Mouse (Mus musculus): ENCODE measurements at regions not wholly inside any gene's neighbourhood (a gene's known extent, or its start where the extent isn't known, plus 50 kb on each side); places are given as distances from the start of the nearest gene placed in this dataset.
"Not testable (repeated sequence)": the region's sequence is repeated elsewhere in the genome, so short reads cannot be mapped to it uniquely, and the experiment has no call there.

DNA sequence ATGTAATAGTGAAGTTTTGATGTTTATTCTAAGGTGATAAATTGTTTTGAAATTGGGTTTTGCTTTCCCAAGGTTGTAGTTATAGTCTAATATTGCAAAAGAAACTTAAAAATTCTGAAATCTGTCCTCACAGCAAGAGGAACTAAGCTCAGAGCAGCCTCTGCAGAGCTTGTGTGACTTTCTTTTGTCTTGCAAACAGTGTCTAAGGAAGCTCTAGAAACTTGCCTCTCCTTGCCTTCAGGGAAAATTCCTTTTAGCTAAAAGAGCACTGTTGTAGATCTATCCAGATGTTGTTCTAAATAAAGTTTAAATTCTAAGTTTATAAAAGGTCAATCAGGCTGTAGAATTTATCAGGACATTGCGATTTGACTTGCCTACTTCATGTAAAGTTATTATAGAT, 681.2 kb downstream of the Dad1 start:
- not testable (repeated sequence) for H3K9me3 ChIP-seq (ENCODE audit: control insufficient read depth, low read length); H3K9ac ChIP-seq (ENCODE audit: low read depth, low read length); H3K4me3 ChIP-seq (ENCODE audit: low read length); H3K36me3 ChIP-seq (ENCODE audit: control insufficient read depth, insufficient read depth, low read length); ATAC-seq; H3K27ac ChIP-seq (ENCODE audit: low read depth, low read length); H3K27me3 ChIP-seq (replicated peaks; ENCODE audit: control insufficient read depth, insufficient read depth, low read length); H3K4me2 ChIP-seq (ENCODE audit: low read length); H3K4me1 ChIP-seq (ENCODE audit: control insufficient read depth, insufficient read depth, low read depth, low read length)
- WGBS = 88% methylated on average over 1 of the region's 1 CpGs

DNA sequence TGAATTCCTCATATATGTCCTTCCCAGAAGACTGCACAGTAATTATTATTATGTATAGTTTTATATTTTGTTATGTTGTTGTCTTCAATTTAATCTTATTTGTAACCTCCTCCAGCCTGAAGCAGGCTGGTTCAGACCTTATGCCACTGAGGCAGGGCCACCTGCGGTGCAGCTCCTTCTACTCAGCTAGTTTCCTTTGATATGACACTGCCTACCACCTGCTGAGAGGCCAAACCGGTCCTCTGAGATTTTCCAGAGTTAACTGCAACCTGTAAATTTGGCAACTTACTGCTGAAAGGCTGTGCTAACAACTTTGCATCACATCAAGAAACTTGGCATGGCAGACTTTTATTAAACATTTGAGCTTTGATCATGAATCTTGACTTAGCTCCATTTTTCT, 691.3 kb downstream of the Dad1 start:
- no peak overlapping the region for H3K4me2 ChIP-seq (ENCODE audit: low read length)
- H3K9ac ChIP-seq (ENCODE audit: low read depth, low read length) = no peak overlapping the region
- WGBS = 39% methylated on average over 2 of the region's 2 CpGs
- H3K9me3 ChIP-seq (ENCODE audit: control insufficient read depth, low read length) = no peaks in the 10 kb centered on the region
- H3K4me3 ChIP-seq (ENCODE audit: low read length) = no peak overlapping the region
- H3K4me1 ChIP-seq (ENCODE audit: control insufficient read depth, insufficient read depth, low read depth, low read length) = no peaks in the 10 kb centered on the region
- ATAC-seq = no peak
- no peak overlapping the region for H3K27ac ChIP-seq (ENCODE audit: low read depth, low read length)
- H3K36me3 ChIP-seq (ENCODE audit: control insufficient read depth, insufficient read depth, low read length) = no peaks in the 10 kb centered on the region
- no peaks in the 10 kb centered on the region for H3K27me3 ChIP-seq (replicated peaks; ENCODE audit: control insufficient read depth, insufficient read depth, low read length)

DNA sequence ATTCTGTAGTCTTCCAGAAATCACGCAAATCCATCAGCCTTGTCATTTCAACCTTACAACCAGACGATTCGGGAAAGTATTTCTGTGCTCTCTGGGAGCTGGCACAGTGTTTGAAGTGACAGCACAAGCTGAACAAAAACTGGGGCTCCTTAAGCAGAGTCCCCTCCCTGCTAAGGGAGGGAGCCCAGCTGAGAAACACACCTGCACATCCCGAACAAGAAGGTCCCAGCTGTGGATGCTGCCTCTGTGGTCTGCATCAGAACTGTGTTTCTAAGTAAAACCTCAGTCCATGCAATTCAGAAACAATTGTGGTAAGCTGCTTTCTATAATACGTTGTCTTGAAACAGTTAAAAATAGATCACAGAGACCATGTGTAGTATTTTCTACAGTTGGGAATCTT, 693.8 kb downstream of the Dad1 start:
- not testable (repeated sequence) for H3K4me3 ChIP-seq (ENCODE audit: low read length); H3K4me1 ChIP-seq (ENCODE audit: control insufficient read depth, insufficient read depth, low read depth, low read length); H3K9me3 ChIP-seq (ENCODE audit: control insufficient read depth, low read length); H3K4me2 ChIP-seq (ENCODE audit: low read length); H3K27ac ChIP-seq (ENCODE audit: low read depth, low read length); H3K27me3 ChIP-seq (replicated peaks; ENCODE audit: control insufficient read depth, insufficient read depth, low read length); ATAC-seq; H3K36me3 ChIP-seq (ENCODE audit: control insufficient read depth, insufficient read depth, low read length); H3K9ac ChIP-seq (ENCODE audit: low read depth, low read length)
- WGBS = 86% methylated on average over 5 of the region's 5 CpGs

DNA sequence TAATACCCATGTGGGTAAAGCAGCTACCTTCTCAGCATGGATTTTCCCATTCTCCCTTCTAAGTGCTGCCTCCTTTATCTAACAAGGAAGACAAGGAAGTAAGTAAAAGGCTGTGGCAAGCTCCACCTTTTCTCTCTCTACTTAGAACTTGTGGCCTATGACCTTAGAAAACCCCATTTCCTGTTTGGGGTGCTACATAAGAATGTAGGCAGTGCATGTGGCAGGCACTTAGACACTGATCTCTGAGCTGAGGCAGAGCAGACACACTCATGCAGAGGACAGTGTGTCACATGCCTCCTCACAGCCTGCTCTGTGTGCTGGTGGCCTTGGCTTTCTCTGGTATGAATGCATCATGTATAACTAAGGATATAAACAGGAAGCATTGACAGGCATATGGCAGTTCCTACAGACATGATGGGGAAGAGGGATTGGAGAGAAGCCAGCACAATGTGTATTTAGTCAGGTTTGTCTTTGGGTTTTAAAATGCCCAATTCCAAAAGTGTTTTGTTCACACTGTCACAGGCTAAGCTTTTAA, 694.5 kb downstream of the Dad1 start:
- H3K27me3 ChIP-seq (replicated peaks; ENCODE audit: control insufficient read depth, insufficient read depth, low read length) = not testable (repeated sequence)

DNA sequence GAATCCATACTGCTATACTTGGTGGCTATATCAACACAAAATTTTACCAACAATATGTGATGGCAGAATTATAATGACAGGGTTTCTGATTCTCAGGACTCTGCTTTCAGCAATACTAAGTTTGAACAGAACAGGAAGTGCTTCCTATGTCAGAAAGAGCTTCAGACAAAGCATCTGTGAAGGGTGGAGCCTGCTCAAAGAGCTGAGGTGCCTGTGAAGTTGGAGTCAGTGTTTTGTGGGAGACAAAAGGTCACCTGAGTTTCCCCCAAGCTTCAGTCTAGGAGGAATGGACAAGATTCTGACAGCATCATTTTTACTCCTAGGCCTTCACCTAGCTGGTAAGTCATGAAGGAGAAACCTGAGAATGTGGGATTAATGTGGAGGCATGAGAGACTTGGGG, 700.1 kb downstream of the Dad1 start:
- no peaks in the 10 kb centered on the region for H3K36me3 ChIP-seq (ENCODE audit: control insufficient read depth, insufficient read depth, low read length)
- H3K9ac ChIP-seq (ENCODE audit: low read depth, low read length) = no peak overlapping the region
- H3K9me3 ChIP-seq (ENCODE audit: control insufficient read depth, low read length) = no peaks in the 10 kb centered on the region
- no peaks in the 10 kb centered on the region for H3K4me1 ChIP-seq (ENCODE audit: control insufficient read depth, insufficient read depth, low read depth, low read length)
- H3K4me3 ChIP-seq (ENCODE audit: low read length) = no peak overlapping the region
- H3K4me2 ChIP-seq (ENCODE audit: low read length) = no peak overlapping the region
- H3K27me3 ChIP-seq (replicated peaks; ENCODE audit: control insufficient read depth, insufficient read depth, low read length) = no peaks in the 10 kb centered on the region
- no peak for ATAC-seq
- H3K27ac ChIP-seq (ENCODE audit: low read depth, low read length) = no peak overlapping the region

More for the DNA sequence above, 694.5 kb downstream of the Dad1 start:
- not testable (repeated sequence) for H3K36me3 ChIP-seq (ENCODE audit: control insufficient read depth, insufficient read depth, low read length); H3K4me2 ChIP-seq (ENCODE audit: low read length); H3K4me3 ChIP-seq (ENCODE audit: low read length); H3K9ac ChIP-seq (ENCODE audit: low read depth, low read length); ATAC-seq; H3K9me3 ChIP-seq (ENCODE audit: control insufficient read depth, low read length); H3K4me1 ChIP-seq (ENCODE audit: control insufficient read depth, insufficient read depth, low read depth, low read length); H3K27ac ChIP-seq (ENCODE audit: low read depth, low read length)

DNA sequence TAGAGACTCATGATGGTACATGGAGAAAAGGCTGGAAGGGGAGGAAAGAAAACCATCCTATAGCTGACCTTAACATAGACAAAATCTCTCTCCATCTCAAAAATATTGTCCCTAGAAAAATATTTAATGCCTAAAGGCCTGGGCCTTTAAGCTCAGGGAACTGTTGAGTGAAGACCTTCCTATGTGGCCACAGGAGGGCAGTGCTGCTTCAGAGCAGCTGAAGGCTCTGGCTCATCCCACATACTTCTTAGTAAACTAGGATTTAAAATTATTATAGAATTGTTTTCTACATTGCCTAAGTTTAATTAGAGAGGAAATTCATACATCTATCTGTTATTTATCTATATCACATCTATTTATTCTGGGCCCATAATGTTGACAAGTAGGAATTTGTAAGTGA, 706.5 kb downstream of the Dad1 start:
- H3K4me2 ChIP-seq (ENCODE audit: low read length); H3K9me3 ChIP-seq (ENCODE audit: control insufficient read depth, low read length); H3K27ac ChIP-seq (ENCODE audit: low read depth, low read length); H3K36me3 ChIP-seq (ENCODE audit: control insufficient read depth, insufficient read depth, low read length); H3K4me3 ChIP-seq (ENCODE audit: low read length); ATAC-seq; H3K4me1 ChIP-seq (ENCODE audit: control insufficient read depth, insufficient read depth, low read depth, low read length); H3K27me3 ChIP-seq (replicated peaks; ENCODE audit: control insufficient read depth, insufficient read depth, low read length); H3K9ac ChIP-seq (ENCODE audit: low read depth, low read length): not testable (repeated sequence)

DNA sequence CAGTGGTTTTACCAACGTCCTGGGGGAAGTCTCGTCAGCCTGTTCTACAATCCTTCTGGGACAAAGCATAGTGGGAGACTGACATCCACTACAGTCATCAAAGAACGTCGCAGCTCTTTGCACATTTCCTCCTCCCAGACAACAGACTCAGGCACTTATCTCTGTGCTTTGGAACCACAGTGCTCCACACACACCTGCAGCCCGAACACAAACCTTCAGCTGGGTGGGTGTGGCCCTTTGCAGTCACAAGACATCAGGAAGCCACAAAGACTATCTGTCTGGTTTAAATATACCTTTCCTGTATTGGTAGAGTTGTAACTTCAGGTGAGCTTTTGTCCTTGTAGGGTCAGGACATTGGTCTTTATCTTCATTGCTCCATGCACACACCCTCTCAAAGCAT, 708.6 kb downstream of the Dad1 start:
- WGBS = 64% methylated on average over 5 of the region's 5 CpGs
- no peak overlapping the region for H3K9ac ChIP-seq (ENCODE audit: low read depth, low read length)
- ATAC-seq = no peak
- no peaks in the 10 kb centered on the region for H3K36me3 ChIP-seq (ENCODE audit: control insufficient read depth, insufficient read depth, low read length)
- no peaks in the 10 kb centered on the region for H3K9me3 ChIP-seq (ENCODE audit: control insufficient read depth, low read length)
- H3K4me2 ChIP-seq (ENCODE audit: low read length) = no peak overlapping the region
- no peaks in the 10 kb centered on the region for H3K4me1 ChIP-seq (ENCODE audit: control insufficient read depth, insufficient read depth, low read depth, low read length)
- H3K4me3 ChIP-seq (ENCODE audit: low read length) = no peak overlapping the region
- H3K27me3 ChIP-seq (replicated peaks; ENCODE audit: control insufficient read depth, insufficient read depth, low read length) = no peaks in the 10 kb centered on the region
- no peak overlapping the region for H3K27ac ChIP-seq (ENCODE audit: low read depth, low read length)

DNA sequence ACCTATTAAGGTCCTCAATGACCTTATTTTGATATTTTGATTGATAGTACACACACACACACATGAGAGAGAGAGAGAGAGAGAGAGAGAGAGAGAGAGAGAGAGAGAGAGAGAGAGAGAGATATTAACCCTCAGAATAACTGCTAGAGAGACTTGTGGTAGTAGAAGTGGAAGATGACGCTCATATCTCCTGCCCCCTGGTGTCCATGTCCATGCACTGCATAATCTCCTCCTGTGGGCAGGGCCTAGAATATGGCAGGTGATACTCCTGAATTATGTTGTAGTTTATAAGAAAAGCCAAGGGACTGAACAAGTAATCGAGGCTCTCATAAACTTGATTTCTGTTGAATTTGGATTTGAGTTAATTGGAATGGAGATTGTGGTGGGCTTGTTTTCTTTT, 712.3 kb downstream of the Dad1 start:
- H3K9ac ChIP-seq (ENCODE audit: low read depth, low read length); H3K27me3 ChIP-seq (replicated peaks; ENCODE audit: control insufficient read depth, insufficient read depth, low read length); H3K27ac ChIP-seq (ENCODE audit: low read depth, low read length); H3K4me1 ChIP-seq (ENCODE audit: control insufficient read depth, insufficient read depth, low read depth, low read length); H3K4me2 ChIP-seq (ENCODE audit: low read length); ATAC-seq; H3K9me3 ChIP-seq (ENCODE audit: control insufficient read depth, low read length); H3K4me3 ChIP-seq (ENCODE audit: low read length); H3K36me3 ChIP-seq (ENCODE audit: control insufficient read depth, insufficient read depth, low read length): not testable (repeated sequence)
- 81% methylated on average over 2 of the region's 2 CpGs for WGBS

DNA sequence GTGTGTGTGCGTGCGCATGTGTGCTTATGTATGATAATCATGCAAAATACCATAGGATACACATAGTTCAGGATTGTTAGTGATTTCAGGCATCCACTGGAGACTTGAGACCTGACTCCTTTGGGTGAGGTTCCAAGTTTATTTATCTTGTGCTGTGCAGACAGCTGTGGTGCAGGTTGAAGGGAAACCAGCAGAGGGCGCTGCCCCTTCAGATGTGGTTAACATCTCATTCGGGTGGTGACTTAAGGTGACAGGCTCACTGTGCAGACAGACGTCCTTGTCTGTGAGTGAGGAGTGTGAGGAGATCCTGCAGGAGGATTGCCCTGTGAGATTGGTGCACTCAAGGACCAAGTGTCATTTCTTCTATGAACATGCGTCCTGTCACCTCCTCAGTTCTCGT, 716.0 kb downstream of the Dad1 start:
- H3K36me3 ChIP-seq (ENCODE audit: control insufficient read depth, insufficient read depth, low read length); H3K27ac ChIP-seq (ENCODE audit: low read depth, low read length); H3K9me3 ChIP-seq (ENCODE audit: control insufficient read depth, low read length); H3K4me3 ChIP-seq (ENCODE audit: low read length); H3K9ac ChIP-seq (ENCODE audit: low read depth, low read length); H3K4me1 ChIP-seq (ENCODE audit: control insufficient read depth, insufficient read depth, low read depth, low read length); H3K27me3 ChIP-seq (replicated peaks; ENCODE audit: control insufficient read depth, insufficient read depth, low read length); H3K4me2 ChIP-seq (ENCODE audit: low read length); ATAC-seq: not testable (repeated sequence)
- WGBS = 51% methylated on average over 7 of the region's 7 CpGs

DNA sequence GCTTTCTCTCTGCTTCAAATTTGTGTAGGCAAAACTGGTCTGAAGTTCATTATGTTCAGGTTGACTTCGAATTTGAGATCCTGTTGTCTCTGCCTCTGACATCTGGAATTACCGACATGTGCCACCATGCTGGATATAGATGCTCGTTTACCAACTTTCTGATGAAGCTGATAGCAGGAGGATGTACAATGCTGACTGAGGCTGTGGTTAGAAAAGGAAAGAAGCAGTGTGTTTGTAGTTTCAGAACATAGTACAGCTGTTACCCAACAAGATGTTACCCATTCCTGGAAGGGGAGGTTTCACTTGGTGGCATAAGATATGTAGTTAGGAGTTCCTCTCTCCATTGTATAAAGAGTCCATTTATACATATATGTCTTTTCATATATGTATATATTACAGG, 730.5 kb downstream of the Dad1 start:
- H3K4me2 ChIP-seq (ENCODE audit: low read length); H3K27me3 ChIP-seq (replicated peaks; ENCODE audit: control insufficient read depth, insufficient read depth, low read length); H3K4me1 ChIP-seq (ENCODE audit: control insufficient read depth, insufficient read depth, low read depth, low read length); H3K27ac ChIP-seq (ENCODE audit: low read depth, low read length); ATAC-seq; H3K4me3 ChIP-seq (ENCODE audit: low read length); H3K9ac ChIP-seq (ENCODE audit: low read depth, low read length); H3K36me3 ChIP-seq (ENCODE audit: control insufficient read depth, insufficient read depth, low read length); H3K9me3 ChIP-seq (ENCODE audit: control insufficient read depth, low read length): not testable (repeated sequence)
- no CpG with 5 or more reads among the region's 3 CpGs for WGBS

Measured in hindbrain, embryonic 16.5 days (tissue).